Mouse (Mus musculus) lung, postnatal 4 days (tissue): ENCODE data around the gene Frzb.

Experiments used
- DNase-seq, 2 experiments: peaks; one replicate each; pipeline ENCODE4 v3.0.0; 2021

The Frzb gene

GRCm38 (mm10) chr2:80423116-80423515, 24.3 kb downstream of the Frzb start:
- no peak for DNase-seq

DNA sequence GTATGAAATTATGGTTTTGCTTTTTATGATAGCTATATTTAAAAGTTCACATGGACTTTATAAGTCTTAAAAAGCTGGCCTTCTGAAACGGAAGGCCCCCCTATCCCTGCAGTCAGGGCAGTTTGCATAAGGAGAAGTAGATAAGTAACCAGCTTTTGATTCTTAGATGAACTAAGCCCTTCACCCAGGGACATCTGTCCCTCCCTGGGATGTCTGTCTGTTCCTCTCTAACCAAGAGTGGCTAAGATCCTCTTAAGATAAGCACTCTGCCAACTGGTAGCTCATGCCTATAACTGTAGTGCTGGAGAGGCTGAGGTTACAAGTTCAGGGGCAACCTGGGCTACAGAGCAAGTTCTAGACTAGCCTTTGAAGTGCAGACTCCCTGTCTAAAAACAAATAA, 25.4 kb downstream of the Frzb start:
- DNase-seq, result no peak

GRCm38 (mm10) chr2:80416286-80416685, 31.1 kb downstream of the Frzb start:
- no peak for DNase-seq

DNA sequence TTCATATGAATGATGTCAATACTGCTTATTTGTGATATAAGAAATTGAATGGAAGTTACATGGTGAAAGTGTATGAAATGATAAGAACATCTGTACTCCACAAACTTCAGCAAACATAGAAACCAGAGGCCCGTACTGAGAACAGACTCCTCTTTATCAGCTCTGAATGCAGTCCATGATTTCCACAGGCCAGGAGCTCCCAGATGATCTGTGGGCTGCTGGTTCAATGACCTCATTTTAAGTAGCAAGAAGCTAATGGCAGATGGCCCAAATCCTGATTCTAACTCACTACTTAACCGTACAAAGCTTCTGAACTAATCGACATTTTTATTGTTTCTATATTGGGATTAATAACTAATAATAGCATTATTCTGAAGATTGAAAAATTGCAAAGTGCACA, 33.0 kb downstream of the Frzb start:
- DNase-seq, result no peak

GRCm38 (mm10) chr2:80413124-80413523, 34.3 kb downstream of the Frzb start:
- no peak for DNase-seq

DNA sequence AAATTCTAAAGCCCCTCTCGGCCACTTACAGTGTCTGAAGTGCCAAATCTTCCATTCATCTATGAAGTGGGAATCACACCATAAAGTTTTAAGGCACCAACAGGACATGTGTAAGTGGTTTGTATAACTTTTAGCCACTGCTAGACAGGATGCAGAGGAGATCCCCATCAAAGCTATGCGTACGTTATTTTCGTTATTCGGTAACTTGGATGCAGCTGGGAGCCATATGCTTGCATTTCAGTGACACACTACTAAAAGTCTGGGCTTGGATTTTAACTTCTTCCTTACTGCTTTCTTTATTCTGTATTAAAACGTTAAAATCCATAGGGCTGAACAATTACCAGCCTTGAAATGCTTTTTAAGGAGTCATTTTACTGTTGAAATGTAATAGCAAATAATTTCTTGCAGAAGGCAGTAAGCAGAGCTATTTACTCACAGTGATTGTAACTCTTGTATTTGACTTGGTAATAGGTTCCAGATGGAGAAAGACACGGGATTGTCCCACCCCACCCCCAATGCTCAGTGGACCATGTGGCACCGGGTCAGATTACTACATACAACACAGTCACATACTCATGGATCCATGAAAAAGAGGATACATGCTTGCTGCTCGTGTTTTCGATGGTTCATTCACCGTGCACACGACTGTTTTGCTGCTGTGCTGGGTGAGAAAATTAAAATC, 37.4 kb downstream of the Frzb start:
- no peak for DNase-seq

DNA sequence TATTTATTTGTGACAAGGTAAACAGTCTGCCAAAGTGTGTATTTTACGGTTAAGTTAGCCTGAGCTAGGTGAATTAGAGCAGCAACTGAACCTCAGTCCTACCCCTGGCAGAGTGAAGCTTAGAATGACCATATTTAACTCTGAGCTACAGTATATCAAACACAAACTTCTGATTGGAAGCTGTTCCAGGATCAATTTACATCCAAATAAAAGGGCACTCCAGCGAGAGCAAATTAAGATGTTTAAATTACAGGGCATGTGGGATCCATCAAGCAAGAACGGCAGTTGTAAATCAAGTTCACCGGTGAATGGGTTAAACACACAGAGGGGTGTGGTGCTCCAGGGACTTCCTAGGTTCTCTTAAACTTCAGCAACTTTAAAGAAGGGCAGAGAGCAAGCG, 42.7 kb downstream of the Frzb start:
- no peak for DNase-seq

- no peak for DNase-seq
Observed at GRCm38 (mm10) chr2:80398595-80399099, 48.8 kb downstream of the Frzb start.

GRCm38 (mm10) chr2:80396864-80397263, 50.6 kb downstream of the Frzb start:
- DNase-seq, result no peak

- no peak for DNase-seq
Observed at GRCm38 (mm10) chr2:80396057-80396456, 51.4 kb downstream of the Frzb start.

GRCm38 (mm10) chr2:80388341-80388740, 59.1 kb downstream of the Frzb start:
- DNase-seq, result no peak

DNA sequence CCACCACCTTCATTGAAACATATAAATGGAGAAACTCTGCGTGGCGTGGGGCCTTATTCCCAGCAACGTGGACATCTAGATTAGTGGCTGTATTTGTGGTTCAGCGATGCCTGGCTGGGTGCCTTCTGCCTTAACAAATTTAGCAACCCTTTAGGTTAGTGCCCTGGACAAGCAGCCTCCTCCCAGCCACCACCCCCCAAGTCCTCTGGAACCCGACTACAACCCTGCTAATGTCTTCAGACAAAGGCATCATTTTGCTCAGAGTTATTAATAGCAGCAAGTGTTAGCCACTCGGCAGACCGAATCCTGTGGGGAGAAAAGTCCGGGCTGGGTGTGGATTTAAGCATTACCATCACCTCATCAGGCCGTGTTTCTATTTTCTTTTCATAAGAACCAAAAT, 59.8 kb downstream of the Frzb start:
- peak; percentile 10 to 26 for DNase-seq

- DNase-seq, result no peak
Observed at GRCm38 (mm10) chr2:80386255-80386654, 61.2 kb downstream of the Frzb start.

- no peak for DNase-seq
Observed at GRCm38 (mm10) chr2:80384447-80384846, 63.0 kb downstream of the Frzb start.

DNA sequence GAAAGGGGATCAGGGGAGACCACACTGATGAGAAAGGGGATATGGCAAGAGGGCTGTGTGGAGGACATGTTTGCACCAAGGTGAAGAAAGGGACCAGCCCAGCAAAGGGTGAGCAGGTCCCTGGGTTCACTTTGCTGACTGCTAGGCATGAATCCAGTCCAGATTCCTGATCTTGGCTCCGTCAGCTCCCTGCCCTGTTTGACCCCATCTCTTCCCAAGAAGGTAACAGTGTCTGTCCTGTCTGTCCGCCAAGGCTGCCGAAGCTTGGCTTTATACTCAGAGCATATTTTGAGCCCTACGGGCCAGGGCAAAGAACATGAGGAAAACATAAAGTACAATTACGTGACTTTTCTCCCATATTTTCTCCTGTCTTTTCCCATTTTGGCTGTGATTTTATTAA, 67.6 kb downstream of the Frzb start:
- no peak for DNase-seq

- no peak for DNase-seq
Observed at GRCm38 (mm10) chr2:80374892-80375291, 72.5 kb downstream of the Frzb start.

DNA sequence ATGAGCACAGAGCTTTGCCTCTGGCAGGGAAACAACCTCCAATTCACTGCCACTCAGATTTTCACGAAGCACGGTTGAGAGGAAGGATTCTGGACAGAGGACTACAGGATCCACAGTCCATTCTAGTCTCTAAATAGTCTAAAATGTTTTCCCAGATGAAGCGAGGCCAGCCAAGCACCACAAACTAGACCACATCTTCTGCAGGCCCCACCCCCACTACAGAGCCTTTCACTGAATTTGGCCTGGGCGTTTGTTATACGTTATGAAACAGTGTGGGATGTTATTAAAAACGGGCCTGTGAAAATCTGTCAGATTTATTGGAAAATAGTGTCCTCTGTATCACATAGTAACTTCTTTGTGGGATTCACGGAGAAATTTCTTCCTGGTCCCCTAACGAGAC, 76.0 kb downstream of the Frzb start:
- no peak for DNase-seq
